Comparison of ENCODE assay signal across 14 mouse cellular contexts in the genomic region with DNA sequence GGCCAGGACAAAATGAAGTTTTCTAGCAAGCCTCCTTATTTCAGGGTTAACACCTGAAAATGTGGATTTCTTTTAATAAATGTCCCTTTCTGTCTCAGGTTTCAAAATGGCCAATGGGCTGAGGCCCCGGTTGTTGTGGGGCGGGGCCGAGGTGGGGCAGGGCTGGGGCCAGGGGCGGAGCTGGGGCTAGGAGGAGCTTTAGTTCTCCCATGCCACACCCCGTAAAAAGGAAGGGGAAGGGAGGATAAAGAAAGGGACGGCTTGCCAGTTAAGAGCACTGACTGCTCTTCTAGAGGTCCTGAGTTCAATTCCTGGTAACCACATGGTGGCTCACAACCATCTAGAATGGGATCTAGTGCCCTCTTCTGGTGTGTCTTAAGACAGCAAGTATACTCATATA. TPM values are rescaled to one million over a fixed set of nuclear protein-coding genes. Genes with fewer than 3 reads are reported as not detected.
DNase-seq lines count a peak whose midpoint lies in the region; ATAC-seq and TF ChIP-seq lines count a peak whose summit lies in the region.
"Had no signal": no experiment of that assay in that cellular context is flagged by ENCODE, and none has a peak within 500 bp of the region (broad histone marks: within the 10 kb centered on the region; RNA-seq: fewer than 3 reads in every experiment).

No protein-coding gene starts in this region.

- ATAC-seq in heart, embryonic 15.5 days (replicated peaks; ENCODE audit: insufficient number of reproducible peaks, insufficient read depth, low FRiP score, low read depth): no peak
- ATAC-seq in intestine, embryonic 14.5 days (replicated peaks; ENCODE audit: low FRiP score, low TSS enrichment, low read depth): no peak
- peak; percentile 34; the same call in 1 of the 2 replicates for ATAC-seq in stomach, postnatal 0 days (ENCODE audit: low FRiP score, low TSS enrichment)

- no peaks in the 10 kb centered on the region for H3K36me3 ChIP-seq in heart, embryonic 15.5 days
- no peaks in the 10 kb centered on the region for H3K36me3 ChIP-seq in intestine, embryonic 14.5 days (ENCODE audit: control insufficient read depth, insufficient read depth, low read length)
- 0 out of 2 replicates have a peak, but pooled peaks cover 2% of the 10 kb centered on the region for H3K36me3 ChIP-seq in stomach, postnatal 0 days (ENCODE audit: control insufficient read depth, insufficient read depth, low read length)
- H3K36me3 ChIP-seq: G1E; neural tube, embryonic 12.5 days had no signal

- TF ChIP-seq CTCF in lung, adult 2 months (IDR thresholded peaks at IDR 0.05; ENCODE audit: insufficient read depth, low read length): no peak
- TF ChIP-seq CTCF in stomach, postnatal 0 days (IDR thresholded peaks at IDR 0.05; ENCODE audit: low read depth): peak; percentile 26; the same call in 1 of the 2 replicates

- no peak overlapping the region for H3K9ac ChIP-seq in heart, embryonic 15.5 days
- no peak overlapping the region for H3K9ac ChIP-seq in intestine, embryonic 14.5 days (ENCODE audit: low read length)
- H3K9ac ChIP-seq in stomach, postnatal 0 days (ENCODE audit: low read length): no peak overlapping the region
- H3K9ac ChIP-seq: hindbrain, embryonic 13.5 days; neural tube, embryonic 12.5 days had no signal

- H3K4me2 ChIP-seq in heart, embryonic 15.5 days: no peak overlapping the region
- no peak overlapping the region for H3K4me2 ChIP-seq in intestine, embryonic 14.5 days (ENCODE audit: low read length)
- H3K4me2 ChIP-seq in stomach, postnatal 0 days (replicated peaks; ENCODE audit: low read depth): no peak overlapping the region
- H3K4me2 ChIP-seq: hindbrain, embryonic 13.5 days; neural tube, embryonic 12.5 days had no signal

- no peak for DNase-seq in heart, adult 11 months
- DNase-seq in lung, postnatal 10 days: peak; percentile 48
- DNase-seq in lung, adult 2 months: no peak
- no peak for DNase-seq in intestine, embryonic 14.5 days (ENCODE audit: low spot score)
- DNase-seq in stomach, postnatal 0 days (ENCODE audit: low spot score): peak; percentile 71
- DNase-seq in Muller cell, postnatal 12 days (ENCODE audit: inconsistent ontology term): no peak
- DNase-seq in thymus, postnatal 25 days: no peak
- DNase-seq: adrenal gland, postnatal 25 days; lung, postnatal 14 days had no signal

- 36% methylated on average over 6 of the region's 6 CpGs for WGBS in heart, embryonic 15.5 days
- 30% methylated on average over 6 of the region's 6 CpGs for WGBS in lung, adult 2 months
- WGBS in intestine, embryonic 14.5 days: 32% methylated on average over 6 of the region's 6 CpGs
- WGBS in stomach, postnatal 0 days: 24% methylated on average over 6 of the region's 6 CpGs

- H3K27me3 ChIP-seq in heart, embryonic 15.5 days: no peaks in the 10 kb centered on the region
- H3K27me3 ChIP-seq in intestine, embryonic 14.5 days (replicated peaks; ENCODE audit: control insufficient read depth, insufficient read depth, low read length): no peaks in the 10 kb centered on the region
- H3K27me3 ChIP-seq in stomach, postnatal 0 days (ENCODE audit: control insufficient read depth, insufficient read depth, low read length): no peaks in the 10 kb centered on the region
- H3K27me3 ChIP-seq: hindbrain, embryonic 13.5 days; neural tube, embryonic 12.5 days had no signal

- H3K9me3 ChIP-seq in heart, embryonic 15.5 days (replicated peaks): no peaks in the 10 kb centered on the region
- no peaks in the 10 kb centered on the region for H3K9me3 ChIP-seq in intestine, embryonic 14.5 days (ENCODE audit: control insufficient read depth, low read length)
- no peaks in the 10 kb centered on the region for H3K9me3 ChIP-seq in stomach, postnatal 0 days (ENCODE audit: control insufficient read depth, low read length)
- H3K9me3 ChIP-seq: hindbrain, embryonic 13.5 days; neural tube, embryonic 12.5 days had no signal

- H3K27ac ChIP-seq in heart, embryonic 15.5 days: peak overlapping the region; percentile 81
- 0 out of 2 replicates have a peak overlapping the region, but pooled peaks have one; percentile 87 for H3K27ac ChIP-seq in intestine, embryonic 14.5 days (ENCODE audit: low read depth)
- H3K27ac ChIP-seq in stomach, postnatal 0 days (replicated peaks): no peak overlapping the region; the same call in 1 of the 2 replicates
- H3K27ac ChIP-seq: neural tube, embryonic 12.5 days had no signal

- TF ChIP-seq EP300 in stomach, postnatal 0 days (optimal IDR thresholded peaks at IDR 0.05): no peak

- no peak for TF ChIP-seq POLR2A in lung, adult 2 months (IDR thresholded peaks at IDR 0.05; ENCODE audit: borderline replicate concordance, extremely low read depth, low read depth, low read length)

- peaks cover 22% of the 10 kb centered on the region for H3K4me1 ChIP-seq in heart, embryonic 15.5 days (replicated peaks)
- H3K4me1 ChIP-seq in lung, adult 2 months (ENCODE audit: control insufficient read depth, insufficient read depth, low read length): peaks cover 7% of the 10 kb centered on the region; the same call in 1 of the 2 replicates
- peaks cover 11% of the 10 kb centered on the region; the same call in 1 of the 2 replicates for H3K4me1 ChIP-seq in intestine, embryonic 14.5 days (replicated peaks; ENCODE audit: control insufficient read depth, insufficient read depth, low read length)
- no peaks in the 10 kb centered on the region for H3K4me1 ChIP-seq in stomach, postnatal 0 days (replicated peaks; ENCODE audit: control insufficient read depth, insufficient read depth)

- no peak overlapping the region for H3K4me3 ChIP-seq in heart, embryonic 15.5 days
- H3K4me3 ChIP-seq in lung, adult 2 months (replicated peaks; ENCODE audit: extremely low read depth, low read depth, low read length): no peak overlapping the region
- no peak overlapping the region for H3K4me3 ChIP-seq in intestine, embryonic 14.5 days (ENCODE audit: low read depth, low read length)
- no peak overlapping the region for H3K4me3 ChIP-seq in stomach, postnatal 0 days (ENCODE audit: low read depth, low read length)
- H3K4me3 ChIP-seq: hindbrain, embryonic 13.5 days; neural tube, embryonic 12.5 days had no signal

RNA-seq across cellular contexts. Expression of a gene that starts 39.6 kb away (rescaled TPM):
- 14.1 and 17.4 TPM in 2 replicates for polyA plus RNA-seq in heart, embryonic 15.5 days (2015; fragmentation: Nextera tagmentation; extraction: Ambion mirVana)
- polyA plus RNA-seq in lung, adult 2 months (2012; rRNA removed): 29.0 and 32.0 TPM in 2 replicates
- 6.9 TPM in 2 replicates for polyA plus RNA-seq in intestine, embryonic 14.5 days (2014; fragmentation: Nextera tagmentation; extraction: Ambion mirVana)
- polyA plus RNA-seq in stomach, postnatal 0 days (2015; fragmentation: Nextera tagmentation; extraction: Ambion mirVana): 5.3 and 6.2 TPM in 2 replicates
- polyA plus RNA-seq: G1E had no signal

RNA-seq across cellular contexts. Expression of a gene that starts 45.3 kb away (rescaled TPM):
- not detected in 2 replicates for polyA plus RNA-seq in heart, embryonic 15.5 days (2015; fragmentation: Nextera tagmentation; extraction: Ambion mirVana)
- 0.08 TPM in 1 of 2 replicates, not detected in the other for polyA plus RNA-seq in lung, adult 2 months (2012; rRNA removed)
- not detected in 2 replicates for polyA plus RNA-seq in intestine, embryonic 14.5 days (2014; fragmentation: Nextera tagmentation; extraction: Ambion mirVana)
- polyA plus RNA-seq in stomach, postnatal 0 days (2015; fragmentation: Nextera tagmentation; extraction: Ambion mirVana): 0.46 and 0.59 TPM in 2 replicates
- polyA plus RNA-seq: G1E; hindbrain, embryonic 13.5 days; neural tube, embryonic 12.5 days; thymus, postnatal 0 days had no signal

Comparison
In these comparisons a context has a peak if more than half of its experiments do, and no peak if none do; other contexts are left out.
1. DNase-seq: peak in lung, postnatal 10 days (single experiment) and stomach, postnatal 0 days (single experiment); none in heart, adult 11 months (single experiment), lung, adult 2 months (single experiment), intestine, embryonic 14.5 days (single experiment), Muller cell, postnatal 12 days (single experiment) and thymus, postnatal 25 days (single experiment).